Mouse (Mus musculus) MEL (cell line): ENCODE data around the gene Mkrn1. TPM values are rescaled to one million over a fixed set of nuclear protein-coding genes. Genes with fewer than 3 reads are reported as not detected.

ENCODE experiments used
- DNase-seq: peaks from one replicate; pipeline ENCODE4 v3.0.0; 2011; ENCODE audit warnings: low read depth, low spot score
- H3K27ac ChIP-seq: 2 replicates; pipeline ENCODE4 v1.5.1; 2012; ENCODE audit warnings: low read depth, mild to moderate bottlenecking, control low read depth, low read length, moderate library complexity; ENCODE audit not compliant: control insufficient read depth
- H3K27me3 ChIP-seq, 2 experiments: fragments of 150-350 bp in 1 of 2; sonication (generic) in 1 of 2; 2 replicates each; pipeline ENCODE4 v1.6.1; 2012; ENCODE audit warnings: low read length in 2 of 2, mild to moderate bottlenecking in 2 of 2, improper control_type of control experiment in 1 of 2, moderate library complexity in 1 of 2; ENCODE audit not compliant: insufficient read depth in 2 of 2, control insufficient read depth in 1 of 2
- H3K36me3 ChIP-seq, 2 experiments: 2 replicates each; pipeline ENCODE4 v1.6.1; 2012 to 2014; ENCODE audit warnings: low read length in 2 of 2, improper control_type of control experiment in 1 of 2, inconsistent platforms in 1 of 2, mild to moderate bottlenecking in 1 of 2; ENCODE audit not compliant: insufficient read depth in 2 of 2, control insufficient read depth in 1 of 2
- H3K4me1 ChIP-seq, 2 experiments: fragments of 150-350 bp in 1 of 2; sonication (generic) in 1 of 2; 2 replicates each; pipeline ENCODE4 v1.6.1; 2012; ENCODE audit warnings: low read length in 2 of 2, improper control_type of control experiment in 1 of 2, mild to moderate bottlenecking in 1 of 2; ENCODE audit not compliant: insufficient read depth in 2 of 2, control insufficient read depth in 1 of 2
- H3K4me3 ChIP-seq, 2 experiments: fragments of 150-350 bp in 1 of 2; sonication (generic) in 1 of 2; 2 replicates each; pipeline ENCODE4 v1.5.1; 2012; ENCODE audit warnings: low read depth in 2 of 2, low read length in 2 of 2, mild to moderate bottlenecking in 2 of 2, moderate library complexity in 2 of 2, control low read depth in 1 of 2, improper control_type of control experiment in 1 of 2; ENCODE audit not compliant: control insufficient read depth in 1 of 2, insufficient read depth in 1 of 2
- H3K79me2 ChIP-seq: 2 replicates; pipeline ENCODE4 v1.6.1; 2012; ENCODE audit warnings: mild to moderate bottlenecking, low read length, moderate library complexity; ENCODE audit not compliant: control insufficient read depth, poor library complexity, insufficient read depth
- H3K9ac ChIP-seq: 2 replicates; pipeline ENCODE4 v1.6.1; 2012; ENCODE audit warnings: low read depth, mild to moderate bottlenecking, control low read depth, low read length, moderate library complexity; ENCODE audit not compliant: control insufficient read depth, poor library complexity, severe bottlenecking
- H3K9me3 ChIP-seq: fragments of 150-350 bp; sonication (generic); replicated peaks from 2 replicates; pipeline ENCODE4 v1.6.1; 2012; ENCODE audit warnings: mild to moderate bottlenecking, low read length, improper control_type of control experiment, moderate library complexity; ENCODE audit not compliant: insufficient read depth
- CHD2 ChIP-seq: IDR thresholded peaks from 2 replicates; pipeline ENCODE4 v1.6.1; 2011; ENCODE audit warnings: low read length, improper control_type of control experiment
- CTCF ChIP-seq, 3 experiments: IDR thresholded peaks in 2 of 3; conservative IDR thresholded peaks in 1 of 3; 2 replicates each; pipeline ENCODE4 v1.5.1; 2011 to 2012; ENCODE audit warnings: low read length in 3 of 3, low read depth in 2 of 3, mild to moderate bottlenecking in 2 of 3, improper control_type of control experiment in 1 of 3, inconsistent platforms in 1 of 3, mixed read lengths in 1 of 3, moderate library complexity in 1 of 3; ENCODE audit not compliant: control insufficient read depth in 1 of 3, insufficient read depth in 1 of 3, poor library complexity in 1 of 3, severe bottlenecking in 1 of 3
- ELF1 ChIP-seq: IDR thresholded peaks from 2 replicates; pipeline ENCODE4 v1.6.1; 2014; ENCODE audit warnings: low read depth, mild to moderate bottlenecking, inconsistent platforms, low read length, improper control_type of control experiment, moderate library complexity
- GATA1 ChIP-seq: IDR thresholded peaks from 2 replicates; pipeline ENCODE4 v1.6.1; 2011; ENCODE audit warnings: low read depth, low read length, improper control_type of control experiment
- HCFC1 ChIP-seq: IDR thresholded peaks from 2 replicates; pipeline ENCODE4 v1.6.1; 2012; ENCODE audit warnings: low read depth, mild to moderate bottlenecking, inconsistent platforms, low read length, improper control_type of control experiment, moderate library complexity
- JUND ChIP-seq: IDR thresholded peaks from 2 replicates; pipeline ENCODE4 v1.6.1; 2011; ENCODE audit warnings: low read depth, mild to moderate bottlenecking, improper control_type of control experiment, low read length
- KAT2A ChIP-seq: conservative IDR thresholded peaks from 2 replicates; pipeline ENCODE4 v1.6.1; 2012; ENCODE audit warnings: low read depth, low read length, improper control_type of control experiment, inconsistent platforms
- MAFK ChIP-seq: IDR thresholded peaks from 2 replicates; pipeline ENCODE4 v1.6.1; 2011; ENCODE audit warnings: low read depth, mild to moderate bottlenecking, low read length, improper control_type of control experiment, borderline replicate concordance
- MAX ChIP-seq: IDR thresholded peaks from 2 replicates; pipeline ENCODE4 v1.6.1; 2011; ENCODE audit warnings: low read length, improper control_type of control experiment
- MAZ ChIP-seq: IDR thresholded peaks from 2 replicates; pipeline ENCODE4 v1.6.1; 2012; ENCODE audit warnings: low read depth, mild to moderate bottlenecking, inconsistent platforms, low read length, improper control_type of control experiment
- MEF2A ChIP-seq: IDR thresholded peaks from 2 replicates; pipeline ENCODE4 v1.6.1; 2014; ENCODE audit warnings: low read depth, mild to moderate bottlenecking, inconsistent platforms, low read length, improper control_type of control experiment; ENCODE audit not compliant: poor library complexity, insufficient replicate concordance, severe bottlenecking; ENCODE audit errors: extremely low read depth
- MYB ChIP-seq: IDR thresholded peaks from 2 replicates; pipeline ENCODE4 v1.6.1; 2011; ENCODE audit warnings: mild to moderate bottlenecking, low read depth, low read length, improper control_type of control experiment
- MYC ChIP-seq: IDR thresholded peaks from 2 replicates; pipeline ENCODE4 v1.6.1; 2011; ENCODE audit warnings: low read depth, mild to moderate bottlenecking, low read length, improper control_type of control experiment, moderate library complexity
- POLR2AphosphoS5 ChIP-seq: IDR thresholded peaks from 2 replicates; pipeline ENCODE4 v1.6.1; 2012; ENCODE audit warnings: low read depth, borderline replicate concordance, mild to moderate bottlenecking, inconsistent platforms, low read length, moderate library complexity, mixed read lengths
- RAD21 ChIP-seq: IDR thresholded peaks from 2 replicates; pipeline ENCODE4 v1.6.1; 2011; ENCODE audit warnings: mild to moderate bottlenecking, low read depth, low read length, improper control_type of control experiment
- SIN3A ChIP-seq: IDR thresholded peaks from 2 replicates; pipeline ENCODE4 v1.6.1; 2012; ENCODE audit warnings: low read length, improper control_type of control experiment, inconsistent platforms
- TAL1 ChIP-seq: IDR thresholded peaks from 2 replicates; pipeline ENCODE4 v1.6.1; 2012; ENCODE audit warnings: mild to moderate bottlenecking, inconsistent platforms, low read length, moderate library complexity, mixed read lengths
- TCF12 ChIP-seq: IDR thresholded peaks from 2 replicates; pipeline ENCODE4 v1.6.1; 2014; ENCODE audit warnings: low read depth, mild to moderate bottlenecking, inconsistent platforms, low read length, improper control_type of control experiment, moderate library complexity
- USF2 ChIP-seq, 2 experiments: IDR thresholded peaks; 2 replicates each; pipeline ENCODE4 v1.6.1; 2011 to 2012; ENCODE audit warnings: improper control_type of control experiment in 2 of 2, low read length in 2 of 2, borderline replicate concordance in 1 of 2, inconsistent platforms in 1 of 2, low read depth in 1 of 2, mild to moderate bottlenecking in 1 of 2; ENCODE audit not compliant: insufficient read depth in 1 of 2
- ZC3H11A ChIP-seq: IDR thresholded peaks from 2 replicates; pipeline ENCODE4 v1.6.1; 2012; ENCODE audit warnings: low read depth, mild to moderate bottlenecking, inconsistent platforms, low read length, improper control_type of control experiment
- ZMIZ1 ChIP-seq: IDR thresholded peaks from 2 replicates; pipeline ENCODE4 v1.6.1; 2012; ENCODE audit warnings: low read depth, mild to moderate bottlenecking, inconsistent platforms, low read length, improper control_type of control experiment, moderate library complexity
- ZNF384 ChIP-seq: IDR thresholded peaks from 2 replicates; pipeline ENCODE4 v1.6.1; 2012; ENCODE audit warnings: low read depth, mild to moderate bottlenecking, inconsistent platforms, low read length, improper control_type of control experiment
- polyA plus RNA-seq, 2 experiments: library from polyadenylated mRNA; stranded (reverse) in 1 of 2; unstranded in 1 of 2; fragments of >175 nt in 1 of 2; fragments of >200 nt in 1 of 2; gene quantifications; 2 replicates each; pipeline versions ENCODE4 v1.2.1 to v1.2.4; 2012; ENCODE audit warnings: low replicate concordance in 2 of 2, low read depth in 1 of 2; ENCODE audit not compliant: insufficient read length in 2 of 2, insufficient read depth in 1 of 2, missing spikeins in 1 of 2
- total RNA-seq: library from RNA; depleted of rRNA; stranded (reverse); fragments of 300-350 nt; gene quantifications from 2 replicates; pipeline ENCODE4 v1.2.3, GENCODE M21; 2012

The Mkrn1 gene
- total and polyA plus RNA-seq, 3 experiments = 57.4 to 58.1 TPM; not detected in 1

- peak; percentile 35; the same call in 1 of the 2 replicates for TF ChIP-seq MAX
- TF ChIP-seq ZMIZ1 = no peak
- TF ChIP-seq KAT2A = no peak
- no peak for TF ChIP-seq GATA1
- no peak for TF ChIP-seq JUND
- TF ChIP-seq MYC = peak; percentile 75; the same call in 1 of the 2 replicates
- TF ChIP-seq CTCF (IDR thresholded peaks at IDR 0.05 in 2 of 3, conservative IDR thresholded peaks at IDR 0.05 in 1 of 3; ENCODE audit: control insufficient read depth in 1 of 3, insufficient read depth in 1 of 3, low read depth in 2 of 3, low read length in 3 of 3, poor library complexity in 1 of 3, severe bottlenecking in 1 of 3) = peak; percentile 67 to 85 (median 81)
- peak; percentile 76 for TF ChIP-seq ELF1
- no peak for TF ChIP-seq MEF2A
- no peak for TF ChIP-seq USF2 (IDR thresholded peaks at IDR 0.05; ENCODE audit: borderline replicate concordance in 1 of 2, insufficient read depth in 1 of 2, low read depth in 1 of 2, low read length in 2 of 2)
- TF ChIP-seq MYB = no peak
- TF ChIP-seq SIN3A = peak; percentile 57
- TF ChIP-seq CHD2 = no peak
- TF ChIP-seq ZNF384 = peak; percentile 96
- no peak for TF ChIP-seq POLR2AphosphoS5
- TF ChIP-seq ZC3H11A = peak; percentile 83
Observed at GRCm38 (mm10) chr6:39462621-39463538, 42.6 kb upstream of the Mkrn1 start (continued).

DNA sequence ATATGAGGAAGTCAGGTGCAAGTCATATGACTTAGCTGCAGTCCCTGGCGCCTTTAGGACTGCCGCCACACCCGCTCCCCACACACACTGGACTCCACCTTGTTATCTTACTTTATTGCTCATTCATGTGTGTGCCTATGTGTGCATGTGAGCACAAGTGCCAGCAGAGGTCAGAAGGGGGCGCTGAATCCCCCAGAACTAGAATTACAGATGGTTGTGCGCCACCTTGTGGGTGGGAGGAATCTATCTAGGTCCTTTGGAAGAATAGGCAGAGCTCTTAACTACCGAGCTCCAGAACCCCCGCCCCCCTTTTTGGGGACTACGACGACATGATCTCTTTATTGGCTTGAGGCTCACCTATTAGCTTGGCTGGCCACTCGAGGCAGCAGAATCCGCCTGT, 39.8 kb upstream of the Mkrn1 start:
- no peak for TF ChIP-seq TCF12
- TF ChIP-seq MAFK = no peak
- TF ChIP-seq TAL1 = no peak
- peak in 1 of 3 experiments; percentile 65; a peak in 2 of 6 replicates for TF ChIP-seq CTCF (IDR thresholded peaks at IDR 0.05 in 2 of 3, conservative IDR thresholded peaks at IDR 0.05 in 1 of 3; ENCODE audit: control insufficient read depth in 1 of 3, insufficient read depth in 1 of 3, low read depth in 2 of 3, low read length in 3 of 3, poor library complexity in 1 of 3, severe bottlenecking in 1 of 3)
- TF ChIP-seq RAD21 = no peak
- TF ChIP-seq HCFC1 = no peak
- no peak for TF ChIP-seq MAZ
- no peak for TF ChIP-seq ZMIZ1
- no peaks in the 10 kb centered on the region for H3K36me3 ChIP-seq
- no peak overlapping the region for H3K27ac ChIP-seq
- H3K9ac ChIP-seq = no peak overlapping the region
- peak; percentile 37 for DNase-seq
- H3K27me3 ChIP-seq = no peaks in the 10 kb centered on the region
- no peaks in the 10 kb centered on the region; a peak in 1 of 4 replicates for H3K4me1 ChIP-seq
- H3K79me2 ChIP-seq = no peaks in the 10 kb centered on the region
- H3K4me3 ChIP-seq = no peak overlapping the region
- no peaks in the 10 kb centered on the region for H3K9me3 ChIP-seq
